Mouse (Mus musculus): ENCODE measurements around the gene Dnajc11. TPM values are rescaled to one million over a fixed set of nuclear protein-coding genes. Genes with fewer than 3 reads are reported as not detected.

Gene Dnajc11
- total RNA-seq, 2 experiments from 2014 or later, result 55.1 to 70.9 TPM

DNA sequence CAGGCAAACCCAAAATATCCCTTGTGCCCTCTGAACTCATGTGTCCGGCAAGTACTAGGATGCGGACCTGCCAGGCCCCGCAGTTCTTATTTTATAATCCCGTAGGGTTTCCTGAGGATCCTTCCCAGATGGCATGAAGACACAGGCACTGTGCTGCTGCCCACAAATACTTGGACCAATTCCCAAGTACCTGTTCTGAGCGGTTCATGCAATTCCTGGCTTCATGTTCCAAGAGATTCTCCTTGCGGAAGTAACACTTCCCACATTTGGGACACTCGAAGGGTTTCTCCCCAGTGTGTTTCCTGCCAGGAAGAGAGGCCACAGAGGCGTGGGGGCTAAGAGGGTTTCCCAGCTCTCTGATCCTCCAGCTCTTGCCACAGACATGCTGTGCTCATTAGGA, 89.0 kb downstream of the Dnajc11 start:
- DNase-seq (ENCODE audit: extremely low spot score in 1 of 2, low spot score in 2 of 2), result no peak
- intact Hi-C loops (cut with DNase I), result no loop called here

DNA sequence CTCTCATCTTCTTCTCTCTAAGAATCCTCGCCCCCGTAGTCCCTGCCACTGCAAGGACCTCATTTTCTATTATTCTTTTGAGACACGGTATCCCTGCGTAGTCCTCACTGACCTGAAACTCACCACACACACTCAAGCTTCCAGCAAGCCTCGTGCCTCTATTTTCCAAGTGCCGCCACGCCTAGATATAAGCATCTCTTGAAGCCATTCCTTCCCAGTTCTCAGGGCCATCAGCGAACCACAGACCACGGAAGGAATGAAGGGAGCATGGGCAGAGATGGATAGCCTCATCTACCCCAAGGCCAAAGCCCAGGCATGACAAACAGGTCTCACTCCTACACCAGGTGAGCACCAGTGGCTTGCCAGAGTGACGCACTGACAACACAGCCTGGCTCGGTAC, 91.0 kb downstream of the Dnajc11 start:
- DNase-seq (ENCODE audit: extremely low spot score in 1 of 2, low spot score in 2 of 2), result no peak
- intact Hi-C loops (cut with DNase I), result no loop called here

DNA sequence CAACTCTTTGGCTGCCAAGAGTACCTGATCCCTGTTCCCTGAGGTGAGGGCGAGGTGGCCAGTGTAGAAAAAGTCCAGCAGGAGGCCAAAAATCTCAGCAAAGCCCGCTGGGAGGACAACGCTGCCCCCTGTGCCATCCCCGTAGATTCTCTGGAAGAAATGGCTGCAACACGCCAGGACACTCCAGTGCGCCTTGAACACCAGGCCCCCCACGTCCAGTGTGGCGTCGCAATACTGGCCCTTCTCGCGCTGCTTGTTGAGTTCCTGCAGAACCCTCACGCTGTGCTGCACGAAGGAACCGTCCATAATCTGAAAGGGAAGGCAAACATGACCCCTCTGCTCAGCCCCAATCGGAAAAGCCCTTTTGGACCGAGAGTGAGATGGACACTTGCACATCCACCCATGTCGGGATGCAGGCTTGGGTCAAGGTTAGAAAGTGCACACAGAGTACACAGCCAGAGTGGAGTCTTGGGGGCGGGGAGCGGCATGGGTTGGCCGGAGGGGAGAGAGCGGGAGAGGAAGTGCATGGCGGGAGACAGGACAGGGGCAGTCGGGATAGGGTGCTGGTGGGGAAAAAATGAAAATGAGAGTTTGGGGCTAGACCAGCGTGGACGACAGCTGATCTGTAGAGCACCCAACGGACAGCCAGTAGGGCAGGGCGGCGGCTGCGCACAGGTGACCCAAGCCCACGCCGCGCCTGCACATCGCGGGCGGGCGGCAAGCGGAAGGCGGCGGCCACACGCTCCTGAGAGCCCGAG, 93.4 kb downstream of the Dnajc11 start:
- no peak for DNase-seq (ENCODE audit: extremely low spot score in 1 of 2, low spot score in 2 of 2)
- intact Hi-C loops (cut with DNase I), result no loop called here

DNA sequence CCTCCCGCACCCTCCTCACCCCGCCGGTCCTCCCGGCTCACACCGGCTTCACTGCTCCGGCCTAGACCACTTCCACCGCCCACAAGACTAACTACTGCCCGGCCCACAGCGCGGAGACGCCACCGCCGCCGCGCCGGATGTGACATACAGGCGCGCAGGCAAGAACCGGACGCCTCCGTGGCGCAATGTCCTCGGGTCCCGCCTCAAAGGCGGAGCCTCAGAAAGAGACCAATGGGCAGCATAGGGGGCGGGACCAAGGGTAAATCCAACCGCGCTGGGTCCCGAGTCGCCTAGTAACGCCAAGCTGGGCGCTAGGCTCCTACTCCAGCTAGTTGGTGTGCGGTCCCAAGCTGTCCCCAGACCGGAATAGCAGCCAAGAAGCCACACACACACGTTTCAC, 94.0 kb downstream of the Dnajc11 start, which contains the start of gene Zbtb48:
Gene Zbtb48 (minus strand): TSS at position 148 of the 400 bp plus-strand sequence.
- intact Hi-C loops (cut with DNase I), result no loop called here

DNA sequence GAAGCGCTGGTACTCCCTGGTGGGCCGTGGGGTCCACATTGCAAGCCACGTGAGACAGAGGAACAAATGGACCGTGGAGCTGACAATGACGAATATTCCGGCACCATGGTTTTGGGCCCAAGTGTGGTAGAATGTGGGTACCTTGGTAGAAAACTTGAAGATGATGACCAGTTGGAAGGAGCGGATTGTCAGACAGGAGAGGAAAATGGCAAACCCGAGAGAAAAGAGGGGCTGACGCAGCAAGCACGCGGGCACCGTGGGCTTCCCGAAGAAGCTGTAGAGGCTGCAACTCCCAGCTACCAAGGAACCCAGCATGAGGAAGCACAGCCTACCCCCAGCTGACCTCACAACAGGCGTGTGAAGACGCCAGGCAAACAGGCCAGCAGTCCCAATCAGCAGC, 95.0 kb downstream of the Dnajc11 start:
- intact Hi-C loops (cut with DNase I), result no loop called here
- DNase-seq (ENCODE audit: extremely low spot score in 1 of 2, low spot score in 2 of 2), result no peak

More for the DNA sequence above, 94.0 kb downstream of the Dnajc11 start, which contains the start of gene Zbtb48:
- DNase-seq (ENCODE audit: extremely low spot score in 1 of 2, low spot score in 2 of 2), result peak; percentile 97 to 98

DNA sequence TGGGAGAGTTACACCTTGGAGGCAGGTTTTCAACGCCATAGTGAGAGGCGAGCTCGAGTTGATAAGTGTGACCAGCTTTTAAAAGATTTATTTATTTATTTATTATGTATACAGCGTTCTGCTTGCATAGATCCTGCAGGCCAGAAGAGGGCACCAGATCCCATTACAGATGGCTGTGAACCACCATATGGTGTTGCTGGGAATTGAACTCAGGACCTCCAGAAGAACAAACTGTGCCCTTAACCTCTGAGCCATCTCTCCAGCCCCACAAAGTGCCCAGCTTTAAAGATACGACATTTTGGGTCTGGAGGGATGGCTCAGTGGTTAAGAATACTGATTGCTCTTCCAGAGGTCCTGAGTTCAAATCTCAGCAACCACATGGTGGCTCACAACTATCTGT, 95.6 kb downstream of the Dnajc11 start:
- intact Hi-C loops (cut with DNase I), result no loop called here

DNA sequence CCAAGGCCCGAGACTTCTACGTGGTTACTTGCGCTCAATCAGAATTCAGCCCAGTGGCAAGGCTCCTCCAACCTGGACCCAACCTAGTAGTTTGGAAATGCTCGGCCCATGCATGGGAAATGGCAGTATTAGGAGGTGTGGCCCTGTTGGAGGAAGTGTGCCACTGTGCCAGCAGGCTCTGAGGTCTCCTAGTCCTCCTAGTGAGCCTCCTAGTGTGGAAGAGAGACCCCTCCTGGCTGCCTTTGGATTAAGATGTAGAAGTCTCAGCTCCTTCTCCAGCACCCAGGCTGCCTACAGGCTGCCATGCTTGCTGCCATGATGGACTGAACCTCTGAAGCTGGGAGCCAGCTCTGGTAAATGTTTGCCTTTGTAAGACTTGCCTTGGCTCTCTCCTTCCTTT, 96.5 kb downstream of the Dnajc11 start:
- DNase-seq (ENCODE audit: extremely low spot score in 1 of 2, low spot score in 2 of 2), result no peak
- intact Hi-C loops (cut with DNase I), result loop anchor here (5.0 kb wide), 1 partner anchor 48 kb away; no protein-coding TSS in a partner anchor

More for the DNA sequence above, 95.6 kb downstream of the Dnajc11 start:
- DNase-seq (ENCODE audit: extremely low spot score in 1 of 2, low spot score in 2 of 2), result no peak

Other genes starting within 250 kb of the Dnajc11 start
- gene Camta1, start 71.8 kb upstream of the Dnajc11 start, total RNA-seq (2021), result 100 to 1,000 TPM; 200 to 223 TPM
- 10 to 100 TPM; 18.8 to 21.2 TPM for gene Thap3, start 55.3 kb downstream of the Dnajc11 start, total RNA-seq (2021)
- 10 to 100 TPM; 14.5 to 16.9 TPM for gene Phf13, start 62.6 kb downstream of the Dnajc11 start, total RNA-seq (2021)
- 10 to 100 TPM; 10.2 to 11.2 TPM for gene Klhl21, start 75.1 kb downstream of the Dnajc11 start, total RNA-seq (2021)
- gene Zbtb48, start 94.0 kb downstream of the Dnajc11 start, total RNA-seq (2021), result 10 to 100 TPM; 11.9 to 14.7 TPM
- gene Tas1r1, start 104.9 kb downstream of the Dnajc11 start, total RNA-seq (2021), result under 1 TPM; 0.43 to 0.54 TPM
- 10 to 100 TPM; 25.3 to 27.7 TPM for gene Nol9, start 105.6 kb downstream of the Dnajc11 start, total RNA-seq (2021)
- 10 to 100 TPM; 43.3 to 46.9 TPM for gene Plekhg5, start 138.8 kb downstream of the Dnajc11 start, total RNA-seq (2021)
- gene Tnfrsf25, start 182.2 kb downstream of the Dnajc11 start, total RNA-seq (2021), result 1 to 10 TPM; 3.9 to 4.7 TPM
- under 1 TPM; 0.32 to 0.41 TPM for gene Espn, start 218.7 kb downstream of the Dnajc11 start, total RNA-seq (2021)
- gene Hes2, start 225.2 kb downstream of the Dnajc11 start, total RNA-seq (2021), result not detected
- 100 to 1,000 TPM; 415 to 420 TPM for gene Acot7, start 244.4 kb downstream of the Dnajc11 start, total RNA-seq (2021)

Measured in left cerebral cortex, postnatal 10 days (tissue).